Mouse (Mus musculus) lung, postnatal 25 days (tissue): Measurements from ENCODE around the gene Tmco3.

Source experiments
- DNase-seq: peaks from one replicate; pipeline ENCODE4 v3.0.0; 2022; ENCODE audit warnings: low spot score

The Tmco3 gene

GRCm38 (mm10) chr8:13287692-13288623, at the start of gene Tmco3, which contains the start of gene Dcun1d2:
Gene Tmco3, plus strand, starts transcription at chr8:13288190.
Gene Dcun1d2, minus strand, starts transcription at chr8:13288131.
- peak; percentile 94 for DNase-seq

- no peak for DNase-seq
Measured at GRCm38 (mm10) chr8:13240055-13240454, 47.9 kb upstream of the Tmco3 start.

GRCm38 (mm10) chr8:13240691-13241090, 47.3 kb upstream of the Tmco3 start:
- DNase-seq, result peak; percentile 74

GRCm38 (mm10) chr8:13242985-13243870, 44.8 kb upstream of the Tmco3 start:
- DNase-seq, result no peak

GRCm38 (mm10) chr8:13244343-13244880, 43.6 kb upstream of the Tmco3 start:
- DNase-seq, result no peak

GRCm38 (mm10) chr8:13252837-13253236, 35.2 kb upstream of the Tmco3 start:
- DNase-seq, result no peak

GRCm38 (mm10) chr8:13253413-13253812, 34.6 kb upstream of the Tmco3 start:
- DNase-seq, result no peak

GRCm38 (mm10) chr8:13254019-13254418, 34.0 kb upstream of the Tmco3 start, which contains the start of gene Adprhl1:
Gene Adprhl1, minus strand, starts transcription at chr8:13254162.
- peak; percentile 75 for DNase-seq

GRCm38 (mm10) chr8:13263376-13263775, 24.6 kb upstream of the Tmco3 start:
- no peak for DNase-seq

GRCm38 (mm10) chr8:13267566-13267965, 20.4 kb upstream of the Tmco3 start:
- no peak for DNase-seq

- DNase-seq, result peak; percentile 59
Measured at GRCm38 (mm10) chr8:13272834-13273233, 15.2 kb upstream of the Tmco3 start.

- no peak for DNase-seq
Measured at GRCm38 (mm10) chr8:13276941-13277447, 11.0 kb upstream of the Tmco3 start.

GRCm38 (mm10) chr8:13283200-13283599, 4.8 kb upstream of the Tmco3 start:
- DNase-seq, result no peak

- DNase-seq, result peak; percentile 95
Measured at GRCm38 (mm10) chr8:13287304-13287691, 692 bp upstream of the Tmco3 start.

- DNase-seq, result no peak
Measured at GRCm38 (mm10) chr8:13288646-13289045, 656 bp downstream of the Tmco3 start.

- peak; percentile 80 for DNase-seq
Measured at GRCm38 (mm10) chr8:13292364-13292763, 4.4 kb downstream of the Tmco3 start.

GRCm38 (mm10) chr8:13293677-13294470, 5.9 kb downstream of the Tmco3 start:
- no peak for DNase-seq

GRCm38 (mm10) chr8:13299571-13299970, 11.6 kb downstream of the Tmco3 start:
- DNase-seq, result no peak

GRCm38 (mm10) chr8:13301036-13301435, 13.0 kb downstream of the Tmco3 start:
- DNase-seq, result no peak

GRCm38 (mm10) chr8:13305459-13305858, 17.5 kb downstream of the Tmco3 start:
- no peak for DNase-seq

- DNase-seq, result no peak
Measured at GRCm38 (mm10) chr8:13305884-13306283, 17.9 kb downstream of the Tmco3 start.
